Mouse (Mus musculus): Measurements from ENCODE around the gene Asb7. TPM values are rescaled to one million over a fixed set of nuclear protein-coding genes. Genes with fewer than 3 reads are reported as not detected.
A peak's percentile ranks its signal among the peaks of the same experiment; 100 is the strongest.

The Asb7 gene
- polyA plus RNA-seq, 1 experiment = 9.9 TPM

DNA sequence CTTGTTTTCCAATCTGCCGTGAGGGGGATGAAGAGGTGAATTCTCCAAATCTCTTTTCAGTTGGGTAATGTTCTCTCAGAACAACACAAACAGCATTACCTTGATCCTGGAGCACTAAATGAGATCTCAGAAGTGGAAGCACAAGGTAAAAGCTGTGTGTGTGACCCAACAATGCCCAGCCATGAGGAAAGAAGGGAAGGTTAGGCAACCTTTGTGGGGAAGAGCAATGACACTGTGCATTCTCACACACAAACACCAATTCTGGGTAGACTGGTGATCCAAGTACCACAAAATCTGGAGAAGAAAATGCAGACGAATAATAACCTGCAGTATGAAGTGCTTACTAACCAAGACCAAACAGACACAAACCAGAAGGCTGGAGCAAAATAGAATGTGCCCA lies 13.6 kb downstream of the Asb7 start:
- WGBS = 51% methylated on average over 2 of the region's 2 CpGs
- Histone ChIP-seq H3K4me3 (replicated peaks; ENCODE audit: control insufficient read depth, low read depth, low read length) (peak overlapping the region; percentile 0), H3K4me1 (ENCODE audit: control insufficient read depth, insufficient read depth, low read length) (peaks cover 6% of the 10 kb centered on the region; the same call in 1 of the 2 replicates), H3K27ac (ENCODE audit: control insufficient read depth, insufficient read depth, low read depth, low read length, poor library complexity) (peak overlapping the region; percentile 75; the same call in 1 of the 2 replicates)
- TF ChIP-seq CTCF (IDR thresholded peaks at IDR 0.05; ENCODE audit: control insufficient read depth, insufficient read depth, low read length) (no peak), POLR2A (IDR thresholded peaks at IDR 0.05; ENCODE audit: borderline replicate concordance, control insufficient read depth, low read depth, low read length) (no peak)

DNA sequence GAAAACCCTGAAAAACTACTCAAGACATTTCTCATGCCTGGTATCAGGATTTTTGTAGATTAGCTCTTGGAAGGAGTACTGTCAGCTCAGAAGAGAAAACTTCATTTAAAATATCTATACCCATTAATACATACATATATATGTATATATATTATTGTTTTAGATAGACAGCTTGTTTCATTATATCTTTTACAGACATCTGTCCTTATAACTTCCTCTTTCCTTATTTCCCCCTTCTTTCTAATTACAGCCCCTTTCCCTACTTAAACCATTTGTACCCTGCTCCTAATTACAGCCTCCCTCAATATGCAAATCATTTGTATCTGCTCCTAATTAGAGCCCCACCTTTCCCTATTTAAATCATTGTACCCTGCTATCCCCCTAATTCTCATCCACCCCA lies 22.3 kb downstream of the Asb7 start:
- Histone ChIP-seq H3K4me3 (replicated peaks; ENCODE audit: control insufficient read depth, low read depth, low read length) (no peak overlapping the region), H3K4me1 (ENCODE audit: control insufficient read depth, insufficient read depth, low read length) (peaks cover 2% of the 10 kb centered on the region; the same call in 1 of the 2 replicates), H3K27ac (ENCODE audit: control insufficient read depth, insufficient read depth, low read depth, low read length, poor library complexity) (no peak overlapping the region)
- no peak for TF ChIP-seq CTCF (IDR thresholded peaks at IDR 0.05; ENCODE audit: control insufficient read depth, insufficient read depth, low read length)
- TF ChIP-seq POLR2A (IDR thresholded peaks at IDR 0.05; ENCODE audit: borderline replicate concordance, control insufficient read depth, low read depth, low read length) = no peak

DNA sequence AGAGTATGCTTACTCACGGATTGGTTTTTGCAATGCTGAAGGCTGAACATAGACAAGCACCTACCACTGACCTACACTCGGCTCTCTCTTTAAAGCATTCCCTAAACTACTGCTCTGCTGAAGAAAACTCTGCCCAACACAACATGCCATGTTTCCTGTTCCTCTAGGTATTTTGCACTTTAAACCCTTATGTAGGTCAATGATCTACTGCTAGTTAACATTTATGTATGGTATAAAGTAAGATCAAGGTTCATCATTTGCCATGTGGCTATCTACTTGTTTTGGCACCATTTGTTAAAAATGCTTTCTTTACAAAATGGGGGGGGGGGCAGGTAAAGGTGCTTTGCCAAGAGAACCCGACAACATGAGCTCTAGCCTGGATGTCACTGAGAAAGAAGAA lies 25.8 kb downstream of the Asb7 start:
- H3K27ac ChIP-seq (ENCODE audit: control insufficient read depth, insufficient read depth, low read depth, low read length, poor library complexity) = no peak overlapping the region
- WGBS = 84% methylated on average over 3 of the region's 3 CpGs
- H3K4me1 ChIP-seq (ENCODE audit: control insufficient read depth, insufficient read depth, low read length) = peaks cover 1% of the 10 kb centered on the region; the same call in 1 of the 2 replicates
- TF ChIP-seq POLR2A (IDR thresholded peaks at IDR 0.05; ENCODE audit: borderline replicate concordance, control insufficient read depth, low read depth, low read length) (no peak), CTCF (IDR thresholded peaks at IDR 0.05; ENCODE audit: control insufficient read depth, insufficient read depth, low read length) (no peak)
- H3K4me3 ChIP-seq (replicated peaks; ENCODE audit: control insufficient read depth, low read depth, low read length) = no peak overlapping the region

DNA sequence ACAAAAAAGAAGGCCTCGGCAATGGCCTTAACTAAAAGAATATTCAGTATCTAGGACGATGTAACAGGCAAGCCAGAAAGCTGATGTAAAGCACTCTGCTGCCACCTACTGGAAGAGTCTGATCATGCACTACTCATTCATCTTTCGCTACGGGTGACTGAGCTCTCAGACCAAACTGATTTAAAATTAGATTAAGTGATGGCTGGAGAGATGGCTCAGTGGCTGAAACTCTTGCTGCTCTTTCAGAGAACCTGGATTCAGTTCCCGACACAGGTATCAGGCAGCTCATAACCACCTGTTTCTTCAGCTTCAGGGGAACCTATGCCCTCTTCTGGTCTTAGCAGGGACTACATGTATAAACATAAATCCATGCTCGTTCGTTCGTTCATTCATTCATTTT lies 27.8 kb downstream of the Asb7 start:
- Histone ChIP-seq H3K27ac (ENCODE audit: control insufficient read depth, insufficient read depth, low read depth, low read length, poor library complexity) (no peak overlapping the region), H3K4me3 (replicated peaks; ENCODE audit: control insufficient read depth, low read depth, low read length) (peak overlapping the region; percentile 61), H3K4me1 (ENCODE audit: control insufficient read depth, insufficient read depth, low read length) (peaks cover 1% of the 10 kb centered on the region; the same call in 1 of the 2 replicates)
- TF ChIP-seq POLR2A (IDR thresholded peaks at IDR 0.05; ENCODE audit: borderline replicate concordance, control insufficient read depth, low read depth, low read length) (no peak), CTCF (IDR thresholded peaks at IDR 0.05; ENCODE audit: control insufficient read depth, insufficient read depth, low read length) (peak; percentile 33)
- WGBS = 9% methylated on average over 8 of the region's 8 CpGs

DNA sequence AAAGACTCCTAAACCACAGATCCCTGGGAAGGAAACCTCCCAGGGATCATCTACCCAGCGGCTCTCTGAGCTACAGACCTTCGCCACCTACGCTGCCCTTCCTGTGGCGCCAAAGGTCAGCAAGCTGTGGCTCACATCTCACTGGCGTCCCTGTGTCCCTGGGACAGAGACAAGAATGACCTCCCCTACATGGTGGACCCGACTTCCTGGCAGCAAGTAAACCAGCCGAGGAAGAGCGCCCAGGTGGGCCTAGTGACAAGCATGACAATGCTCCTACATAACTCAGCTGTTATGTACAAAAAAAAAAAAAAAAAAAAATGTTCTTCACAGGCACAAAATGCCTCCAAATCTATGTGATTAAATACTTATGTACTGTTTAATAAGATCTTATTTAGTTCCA lies 28.4 kb downstream of the Asb7 start:
- 77% methylated on average over 8 of the region's 8 CpGs for WGBS
- peaks cover 1% of the 10 kb centered on the region; the same call in 1 of the 2 replicates for H3K4me1 ChIP-seq (ENCODE audit: control insufficient read depth, insufficient read depth, low read length)
- H3K4me3 ChIP-seq (replicated peaks; ENCODE audit: control insufficient read depth, low read depth, low read length) = no peak overlapping the region
- no peak overlapping the region; the same call in 1 of the 2 replicates for H3K27ac ChIP-seq (ENCODE audit: control insufficient read depth, insufficient read depth, low read depth, low read length, poor library complexity)
- TF ChIP-seq POLR2A (IDR thresholded peaks at IDR 0.05; ENCODE audit: borderline replicate concordance, control insufficient read depth, low read depth, low read length) = no peak
- no peak for TF ChIP-seq CTCF (IDR thresholded peaks at IDR 0.05; ENCODE audit: control insufficient read depth, insufficient read depth, low read length)

DNA sequence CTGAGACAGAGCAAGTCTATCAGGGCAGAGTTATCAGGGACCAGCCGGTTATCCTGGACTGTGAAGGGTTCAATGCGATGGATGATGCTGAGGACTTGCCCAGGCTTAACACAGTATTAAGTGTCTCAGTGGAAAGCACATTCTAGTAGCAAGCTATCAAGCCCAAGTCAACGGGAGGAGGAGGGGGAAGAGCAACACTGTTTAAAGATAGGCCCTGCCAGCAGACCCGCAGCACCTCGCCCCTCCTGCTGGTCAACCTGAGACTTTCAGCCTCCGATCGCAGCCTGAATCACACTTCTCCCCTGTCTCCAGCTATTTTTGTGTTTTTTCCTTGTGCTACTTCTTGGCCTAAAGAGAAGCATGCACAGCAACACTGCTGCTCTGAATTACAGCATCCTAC lies 29.1 kb downstream of the Asb7 start:
- TF ChIP-seq POLR2A (IDR thresholded peaks at IDR 0.05; ENCODE audit: borderline replicate concordance, control insufficient read depth, low read depth, low read length) (no peak), CTCF (IDR thresholded peaks at IDR 0.05; ENCODE audit: control insufficient read depth, insufficient read depth, low read length) (no peak)
- WGBS = 85% methylated on average over 7 of the region's 7 CpGs

DNA sequence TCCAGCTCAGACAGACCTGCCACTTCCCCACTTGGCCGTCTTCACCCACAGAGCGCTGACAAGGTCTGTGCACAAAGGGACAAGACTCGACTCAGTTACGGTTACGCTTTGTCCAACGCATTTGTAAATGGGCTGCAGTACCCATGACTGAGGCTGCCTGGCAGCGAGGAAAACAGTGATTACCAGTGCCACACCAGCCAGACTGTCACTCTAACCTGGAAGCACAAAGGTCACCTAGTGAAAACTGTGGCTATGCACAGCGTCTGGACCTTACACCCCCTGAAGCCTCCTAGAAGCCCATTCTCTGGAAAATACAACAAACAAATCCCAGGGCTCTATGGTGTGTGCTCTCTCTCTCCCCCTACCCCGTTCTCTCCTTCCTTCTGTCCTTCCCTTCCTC lies 33.9 kb downstream of the Asb7 start:
- Histone ChIP-seq H3K4me3 (replicated peaks; ENCODE audit: control insufficient read depth, low read depth, low read length) (no peak overlapping the region), H3K4me1 (ENCODE audit: control insufficient read depth, insufficient read depth, low read length) (peaks cover 1% of the 10 kb centered on the region), H3K27ac (ENCODE audit: control insufficient read depth, insufficient read depth, low read depth, low read length, poor library complexity) (no peak overlapping the region)
- 87% methylated on average over 9 of the region's 9 CpGs for WGBS
- TF ChIP-seq POLR2A (IDR thresholded peaks at IDR 0.05; ENCODE audit: borderline replicate concordance, control insufficient read depth, low read depth, low read length) (no peak), CTCF (IDR thresholded peaks at IDR 0.05; ENCODE audit: control insufficient read depth, insufficient read depth, low read length) (no peak)

More for the DNA sequence above, 29.1 kb downstream of the Asb7 start:
- H3K27ac ChIP-seq (ENCODE audit: control insufficient read depth, insufficient read depth, low read depth, low read length, poor library complexity) = no peak overlapping the region
- no peak overlapping the region for H3K4me3 ChIP-seq (replicated peaks; ENCODE audit: control insufficient read depth, low read depth, low read length)
- H3K4me1 ChIP-seq (ENCODE audit: control insufficient read depth, insufficient read depth, low read length) = peaks cover 1% of the 10 kb centered on the region; the same call in 1 of the 2 replicates

DNA sequence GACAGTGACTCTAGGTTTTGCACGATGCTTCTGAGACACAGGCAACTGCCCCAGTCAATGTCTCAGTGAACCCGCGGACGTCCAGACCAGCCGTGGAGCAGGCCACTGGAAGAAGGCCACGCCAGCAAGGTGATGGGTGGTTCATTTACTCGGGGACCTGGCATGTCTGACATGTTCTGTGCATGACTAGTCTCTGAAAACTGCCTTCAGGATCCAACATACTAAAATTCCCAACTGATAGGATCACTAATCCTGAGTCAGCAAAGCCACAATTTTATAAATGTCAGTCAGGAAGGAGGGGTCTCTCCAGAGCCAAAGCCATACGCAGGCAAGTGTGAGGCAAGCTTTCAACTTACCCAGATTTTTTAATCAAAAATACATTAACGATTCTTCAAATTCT lies 35.8 kb downstream of the Asb7 start:
- H3K4me3 ChIP-seq (replicated peaks; ENCODE audit: control insufficient read depth, low read depth, low read length) = no peak overlapping the region
- peaks cover under 1% of the 10 kb centered on the region for H3K4me1 ChIP-seq (ENCODE audit: control insufficient read depth, insufficient read depth, low read length)
- TF ChIP-seq POLR2A (IDR thresholded peaks at IDR 0.05; ENCODE audit: borderline replicate concordance, control insufficient read depth, low read depth, low read length) (no peak), CTCF (IDR thresholded peaks at IDR 0.05; ENCODE audit: control insufficient read depth, insufficient read depth, low read length) (no peak)
- H3K27ac ChIP-seq (ENCODE audit: control insufficient read depth, insufficient read depth, low read depth, low read length, poor library complexity) = no peak overlapping the region
- WGBS = 90% methylated on average over 9 of the region's 9 CpGs

DNA sequence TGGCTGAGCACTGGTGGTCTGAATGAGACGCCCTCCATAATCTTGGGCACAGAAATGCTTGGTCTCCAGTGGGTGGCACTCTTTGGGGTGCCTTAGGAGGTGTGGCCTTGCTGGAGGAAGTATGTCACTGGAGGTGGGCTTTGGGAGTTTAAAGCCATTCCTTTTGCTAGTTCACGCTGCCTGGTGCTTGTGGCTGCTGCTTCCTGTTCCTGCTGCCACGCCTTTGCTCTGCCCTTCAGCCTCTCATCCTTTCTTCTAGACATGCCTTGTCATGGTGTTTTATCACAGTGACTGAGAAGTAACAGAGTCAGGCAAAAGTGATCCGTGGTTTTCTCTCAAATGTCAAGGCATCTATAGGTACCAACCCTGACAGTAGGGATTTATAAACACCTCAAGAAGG lies 37.2 kb downstream of the Asb7 start:
- H3K4me1 ChIP-seq (ENCODE audit: control insufficient read depth, insufficient read depth, low read length) = no peaks in the 10 kb centered on the region; the same call in 1 of the 2 replicates
- H3K4me3 ChIP-seq (replicated peaks; ENCODE audit: control insufficient read depth, low read depth, low read length) = no peak overlapping the region
- no peak overlapping the region for H3K27ac ChIP-seq (ENCODE audit: control insufficient read depth, insufficient read depth, low read depth, low read length, poor library complexity)
- 50% methylated on average over 4 of the region's 4 CpGs for WGBS
- TF ChIP-seq POLR2A (IDR thresholded peaks at IDR 0.05; ENCODE audit: borderline replicate concordance, control insufficient read depth, low read depth, low read length) = no peak
- TF ChIP-seq CTCF (IDR thresholded peaks at IDR 0.05; ENCODE audit: control insufficient read depth, insufficient read depth, low read length) = no peak

Data from bone marrow, adult 2 months (tissue).